Mouse (Mus musculus): ENCODE data around the gene Sfmbt1.
"Not testable (repeated sequence)": the region's sequence is repeated elsewhere in the genome, so short reads cannot be mapped to it uniquely, and the experiment has no call there.

Gene Sfmbt1

DNA sequence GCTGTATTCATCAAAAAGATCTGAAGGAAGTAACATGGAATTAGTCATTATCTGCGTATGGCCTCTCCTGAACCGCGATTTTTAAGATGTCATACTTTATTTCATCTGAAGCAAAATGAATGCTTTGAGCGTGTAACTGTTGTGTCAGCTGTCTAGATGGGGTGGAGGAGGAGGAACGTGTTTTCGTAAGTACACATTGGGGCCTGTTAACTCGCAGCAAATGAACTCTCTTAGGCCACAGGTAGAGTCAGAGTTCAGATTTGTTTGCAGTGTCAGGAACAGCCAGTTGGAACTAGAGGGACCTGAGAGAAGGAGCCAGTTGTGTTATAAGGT, 2.3 kb downstream of the Sfmbt1 start:
- DNase-seq (ENCODE audit: low spot score): no peak

- not testable (repeated sequence) for DNase-seq (ENCODE audit: low spot score)
Observed at GRCm38 (mm10) chr14:30718696-30719095, 4.0 kb downstream of the Sfmbt1 start.

DNA sequence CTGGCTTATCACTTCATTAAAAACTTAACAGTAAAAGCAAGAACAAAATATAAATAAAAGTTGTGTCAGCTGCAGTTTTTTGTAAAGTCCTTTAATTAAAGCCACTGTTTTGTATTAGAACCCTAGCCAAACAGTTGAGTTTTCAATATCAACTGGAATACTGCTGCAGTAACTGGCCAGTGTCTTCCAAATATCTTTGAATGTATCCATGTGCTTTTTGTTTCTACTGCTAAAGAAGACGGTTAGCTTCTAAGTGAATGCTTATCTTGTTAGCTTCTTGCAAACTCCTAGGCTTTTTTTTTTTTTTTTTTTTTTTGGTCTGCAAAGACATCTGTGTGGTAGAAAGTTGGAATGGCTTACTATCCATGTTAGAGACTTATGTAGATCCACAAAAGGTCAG, 4.9 kb downstream of the Sfmbt1 start:
- no peak for DNase-seq (ENCODE audit: low spot score)

DNA sequence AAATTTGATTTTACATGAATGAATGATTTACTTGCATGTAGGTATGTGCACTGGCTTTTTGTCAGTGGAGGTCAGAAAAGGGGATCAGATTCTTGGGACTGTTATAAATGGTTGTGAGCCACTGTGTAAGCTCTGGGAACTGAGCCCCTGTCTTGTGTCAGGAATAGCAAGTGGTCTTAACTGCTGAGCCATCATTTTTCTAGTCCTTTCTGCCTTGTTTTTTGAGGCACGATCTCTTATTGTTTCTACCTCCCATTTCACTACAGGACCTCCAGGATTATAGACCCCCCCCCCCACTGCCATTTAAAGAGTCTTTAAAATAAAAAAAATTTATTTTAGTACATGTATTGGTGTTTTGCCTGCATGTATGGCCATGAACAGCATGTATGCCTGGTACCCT, 7.2 kb downstream of the Sfmbt1 start:
- no peak for DNase-seq (ENCODE audit: low spot score)

DNA sequence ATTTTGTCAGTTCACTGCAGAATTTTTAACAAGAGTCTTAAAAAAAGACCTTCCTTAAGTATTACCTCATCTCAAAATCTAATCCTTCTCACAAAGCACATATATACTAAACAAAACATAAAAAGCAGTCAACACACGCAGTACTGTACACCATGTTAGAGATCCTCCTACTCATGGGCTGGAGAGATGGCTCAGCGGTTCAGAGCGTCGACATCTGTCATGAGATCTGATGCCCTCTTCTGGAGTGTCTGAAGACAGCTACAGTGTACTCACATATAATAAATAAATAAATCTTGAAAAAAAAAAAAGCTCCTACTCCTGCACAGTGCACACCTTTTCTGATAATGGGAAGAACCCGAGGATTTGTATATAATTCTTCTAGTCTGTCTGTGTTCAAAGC, 7.8 kb downstream of the Sfmbt1 start:
- no peak for DNase-seq (ENCODE audit: low spot score)

DNA sequence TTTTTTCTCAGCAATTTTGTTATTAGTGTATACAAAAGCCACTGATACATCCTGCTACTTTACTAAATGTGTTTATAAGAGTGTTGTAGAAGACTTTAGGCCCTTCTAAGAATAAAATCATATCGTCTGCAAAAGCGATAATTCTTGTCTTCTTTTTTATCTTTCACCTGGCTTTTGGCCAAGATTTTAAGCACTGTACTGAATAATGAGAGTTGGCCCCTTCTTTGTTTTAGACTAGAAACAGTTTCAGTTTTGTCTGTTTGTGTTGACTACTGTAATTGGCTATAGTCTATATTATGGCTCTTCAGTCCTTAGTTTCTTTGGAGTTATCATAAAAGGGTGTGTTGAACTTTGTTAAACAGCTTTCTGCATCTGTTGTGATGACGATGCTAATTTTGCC, 17.2 kb downstream of the Sfmbt1 start:
- DNase-seq (ENCODE audit: low spot score): no peak

DNA sequence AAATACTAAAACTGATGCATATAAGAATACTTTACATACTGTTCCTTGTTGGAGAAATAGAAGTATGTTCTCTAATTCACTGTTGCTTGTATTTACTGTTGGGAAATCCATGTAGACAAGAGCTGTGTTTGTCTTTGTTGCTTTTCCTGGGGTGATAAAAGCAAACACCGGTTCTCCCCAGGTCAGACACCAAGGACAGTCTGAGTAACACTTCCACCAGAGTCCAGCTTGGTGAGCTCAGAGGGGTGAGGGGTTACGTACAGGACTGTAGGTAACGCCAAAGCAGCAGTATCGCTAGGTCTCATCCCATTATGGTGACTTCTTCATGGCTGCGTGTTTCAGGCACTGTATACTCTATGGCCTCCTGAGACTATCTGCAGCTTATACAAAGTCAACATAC, 20.0 kb downstream of the Sfmbt1 start:
- no peak for DNase-seq (ENCODE audit: low spot score)

DNA sequence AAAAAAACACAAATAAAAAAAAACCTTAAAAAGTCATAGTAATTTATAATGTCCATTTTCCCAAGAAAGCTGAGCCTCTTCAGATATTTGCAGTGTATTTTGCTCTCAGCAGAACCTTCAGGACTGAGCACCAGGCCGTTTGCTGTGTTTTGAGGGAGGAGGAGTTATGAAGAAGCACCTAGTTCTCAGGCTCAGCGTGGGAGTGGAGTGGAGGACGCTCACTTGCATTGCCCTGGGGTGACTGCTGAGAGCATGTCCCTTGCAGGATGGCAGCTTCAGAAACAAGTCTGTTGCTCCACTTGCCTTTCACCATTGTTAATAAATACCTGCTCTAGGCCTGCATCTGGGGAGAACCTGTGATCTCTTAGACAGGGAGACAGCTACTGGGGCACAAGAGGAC, 21.2 kb downstream of the Sfmbt1 start:
- DNase-seq (ENCODE audit: low spot score): no peak

- DNase-seq (ENCODE audit: low spot score): no peak
Observed at GRCm38 (mm10) chr14:30736413-30736812, 21.8 kb downstream of the Sfmbt1 start.

- no peak for DNase-seq (ENCODE audit: low spot score)
Observed at GRCm38 (mm10) chr14:30743891-30744290, 29.2 kb downstream of the Sfmbt1 start.

GRCm38 (mm10) chr14:30746160-30746559, 31.5 kb downstream of the Sfmbt1 start:
- DNase-seq (ENCODE audit: low spot score): no peak

DNA sequence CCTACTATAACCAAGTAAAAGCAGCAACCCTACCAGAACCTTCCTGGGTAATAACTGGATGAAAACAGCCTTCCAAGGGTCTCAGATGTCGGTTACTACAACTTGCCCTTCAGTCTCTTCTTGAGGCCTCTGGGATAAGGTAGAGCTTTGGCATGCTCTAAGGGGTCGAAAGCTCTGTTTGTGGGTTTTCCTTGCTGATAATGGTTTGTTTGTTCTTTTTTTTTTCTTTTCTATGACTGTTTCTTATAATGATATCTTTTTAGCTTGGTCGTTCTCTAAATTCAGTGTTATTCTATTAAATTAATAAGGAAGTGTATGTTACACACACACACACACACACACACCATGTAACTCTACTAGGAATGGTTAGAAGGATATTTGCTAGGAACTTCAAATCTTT, 42.6 kb downstream of the Sfmbt1 start:
- no peak for DNase-seq (ENCODE audit: low spot score)

DNA sequence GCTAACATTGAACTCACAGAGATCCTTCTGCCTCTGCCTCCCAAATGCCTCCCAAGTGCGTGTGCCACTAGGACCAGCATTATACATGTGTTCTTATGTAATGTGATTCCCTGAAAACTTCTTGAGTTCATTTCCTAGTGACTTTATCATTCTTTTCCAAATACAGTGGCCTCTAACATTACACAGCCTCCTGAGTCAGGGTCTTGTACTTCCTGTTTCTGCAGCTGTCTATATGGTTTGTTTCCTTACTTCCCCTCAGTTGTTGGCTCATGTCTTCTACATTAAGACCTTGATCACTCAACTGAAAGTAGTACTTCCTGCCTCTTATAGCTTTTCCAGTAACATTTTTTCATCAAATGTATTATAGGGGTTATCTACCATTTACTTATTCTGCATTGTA, 46.6 kb downstream of the Sfmbt1 start:
- DNase-seq (ENCODE audit: low spot score): no peak

DNA sequence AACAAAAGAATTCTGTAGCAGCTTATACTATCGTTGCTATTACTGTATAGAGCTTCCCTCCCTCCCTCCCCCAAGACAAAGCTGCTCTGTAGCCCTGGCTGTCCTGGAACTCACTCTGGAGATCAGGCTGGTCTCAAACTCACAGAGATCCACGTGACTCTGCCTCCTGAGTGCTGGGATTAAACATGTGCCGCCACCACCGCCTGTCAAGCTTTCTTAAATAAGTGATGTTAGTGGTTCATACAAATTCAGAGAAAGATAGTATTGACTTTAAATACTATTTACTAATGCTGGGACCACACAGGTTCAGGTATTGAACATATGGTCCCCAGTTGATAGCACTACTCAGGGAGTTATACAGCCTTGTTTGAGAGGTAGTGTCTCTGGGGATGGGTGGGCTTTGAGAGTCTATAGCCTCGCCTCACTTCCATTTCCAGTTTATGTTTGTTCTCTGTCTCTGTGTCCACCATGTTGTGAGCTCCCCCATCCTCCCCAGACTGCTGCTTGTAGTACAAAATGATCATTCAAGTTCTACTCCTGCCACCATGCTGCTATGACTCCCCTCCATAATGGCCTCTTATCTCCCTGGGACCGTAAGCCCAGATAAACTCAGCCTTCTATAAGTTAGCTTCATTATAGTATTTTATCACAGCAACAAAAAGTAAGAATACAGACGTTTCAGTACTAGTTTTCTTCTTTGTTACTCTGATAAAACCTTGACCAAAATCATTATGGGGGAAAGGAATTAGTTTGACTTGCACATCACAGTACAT, 47.7 kb downstream of the Sfmbt1 start:
- no peak for DNase-seq (ENCODE audit: low spot score)

DNA sequence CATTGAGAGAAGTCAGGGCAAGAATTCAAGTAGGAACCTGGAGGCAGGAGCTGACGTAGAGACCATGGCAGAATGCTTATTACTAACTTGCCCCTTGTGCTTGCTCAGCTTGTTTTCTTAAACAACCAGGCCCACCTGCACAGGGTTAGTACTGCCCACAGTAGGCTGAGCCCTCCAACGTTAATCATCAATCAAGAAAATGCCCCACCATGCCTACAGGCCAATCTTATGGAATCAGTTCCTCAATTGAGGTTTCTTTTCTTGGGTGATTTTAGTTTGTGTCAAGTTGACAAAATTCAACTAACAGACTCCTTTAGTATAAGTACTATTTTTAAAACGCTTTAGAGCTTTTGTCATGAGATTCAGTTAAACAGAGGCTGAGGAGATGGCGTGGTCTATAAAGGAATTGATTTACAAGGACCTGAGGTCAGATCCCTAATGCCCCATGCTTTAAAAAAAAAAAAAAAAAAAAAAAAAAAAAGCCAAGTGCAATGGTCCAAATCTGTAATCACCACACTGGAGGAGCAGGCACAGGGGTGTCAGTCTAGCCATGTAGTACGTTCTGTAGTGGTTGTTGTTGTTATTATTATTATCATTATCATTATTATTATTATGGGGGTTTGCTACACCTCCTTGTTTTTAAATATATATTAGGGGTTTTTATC, 48.4 kb downstream of the Sfmbt1 start:
- no peak for DNase-seq (ENCODE audit: low spot score)

GRCm38 (mm10) chr14:30784614-30785013, 70.0 kb downstream of the Sfmbt1 start:
- no peak for DNase-seq (ENCODE audit: low spot score)

- no peak for DNase-seq (ENCODE audit: low spot score)
Observed at GRCm38 (mm10) chr14:30789471-30789870, 74.8 kb downstream of the Sfmbt1 start.

- no peak for DNase-seq (ENCODE audit: low spot score)
Observed at GRCm38 (mm10) chr14:30792871-30793270, 78.2 kb downstream of the Sfmbt1 start.

GRCm38 (mm10) chr14:30801756-30802155, 87.1 kb downstream of the Sfmbt1 start:
- no peak for DNase-seq (ENCODE audit: low spot score)

DNA sequence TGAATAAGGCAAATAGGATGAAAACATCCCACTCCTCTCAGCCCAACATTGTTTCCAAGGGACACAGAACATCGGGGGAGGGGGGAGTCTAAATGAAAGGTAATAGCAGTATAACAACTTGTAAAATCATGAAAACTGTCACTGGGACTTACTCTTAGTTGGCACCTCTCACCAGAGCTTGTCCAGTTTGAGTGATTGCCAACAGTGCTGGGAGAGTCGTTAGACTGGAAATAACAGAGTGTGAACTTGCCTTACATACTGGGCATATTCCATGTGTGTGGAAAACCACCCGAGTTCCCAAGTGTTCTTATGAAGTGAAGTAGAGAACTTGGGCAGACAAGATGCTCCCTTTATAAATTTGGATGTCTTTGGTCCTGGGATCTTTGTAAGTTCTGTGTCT, 106.5 kb downstream of the Sfmbt1 start:
- no peak for DNase-seq (ENCODE audit: low spot score)

GRCm38 (mm10) chr14:30824456-30824995, 109.9 kb downstream of the Sfmbt1 start:
- no peak for DNase-seq (ENCODE audit: low spot score)

GRCm38 (mm10) chr14:30825021-30825475, 110.4 kb downstream of the Sfmbt1 start:
- DNase-seq (ENCODE audit: low spot score): no peak

GRCm38 (mm10) chr14:30825476-30826131, 111.0 kb downstream of the Sfmbt1 start, which contains the start of gene Tmem110:
Gene Tmem110, plus strand, starts transcription at chr14:30825590.
- DNase-seq (ENCODE audit: low spot score): peak; percentile 90

All from testis, postnatal 14 days (tissue).